Mouse (Mus musculus): ENCODE measurements around the gene Jmjd1c. TPM values are rescaled to one million over a fixed set of nuclear protein-coding genes. Genes with fewer than 3 reads are reported as not detected.

Jmjd1c gene
- polyA plus RNA-seq, 1 experiment = 9.6 TPM

DNA sequence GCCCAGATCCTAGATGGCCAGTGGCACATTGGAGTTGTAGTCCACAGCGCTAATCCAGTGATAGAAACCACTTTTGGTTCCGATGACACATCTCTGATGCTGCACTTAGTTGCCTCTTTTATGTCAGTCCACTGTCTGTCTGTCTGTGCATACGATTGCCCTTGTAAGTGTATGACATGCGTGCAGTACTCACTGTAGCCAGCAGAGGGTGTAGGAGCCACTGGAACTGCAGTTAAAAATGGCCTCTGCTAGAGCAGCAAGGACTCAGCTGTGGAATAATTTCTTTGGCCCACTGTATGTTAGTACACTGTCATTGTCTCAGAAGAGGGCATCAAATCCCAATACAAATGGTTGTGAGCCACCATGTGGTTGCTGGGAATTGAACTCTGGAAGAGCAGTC lies 151.2 kb downstream of the Jmjd1c start:
- H3K36me3 ChIP-seq (ENCODE audit: control insufficient read depth, insufficient read depth, low read length) = no peaks in the 10 kb centered on the region; the same call in none of the 2 replicates
- H3K4me3 ChIP-seq (ENCODE audit: control insufficient read depth, low read depth, low read length) = no peak overlapping the region
- H3K4me1 ChIP-seq (ENCODE audit: control insufficient read depth, insufficient read depth, low read length) = no peaks in the 10 kb centered on the region
- no peaks in the 10 kb centered on the region for H3K27me3 ChIP-seq (ENCODE audit: control insufficient read depth, insufficient read depth, low read length)
- H3K27ac ChIP-seq (ENCODE audit: control insufficient read depth, insufficient read depth, low read depth, low read length) = no peak overlapping the region
- TF ChIP-seq CTCF (IDR thresholded peaks at IDR 0.05; ENCODE audit: control insufficient read depth, insufficient read depth, insufficient replicate concordance, low read depth, low read length) (peak; percentile 42; the same call in 1 of the 2 replicates), POLR2A (IDR thresholded peaks at IDR 0.05; ENCODE audit: control insufficient read depth, low read depth, low read length) (no peak)

DNA sequence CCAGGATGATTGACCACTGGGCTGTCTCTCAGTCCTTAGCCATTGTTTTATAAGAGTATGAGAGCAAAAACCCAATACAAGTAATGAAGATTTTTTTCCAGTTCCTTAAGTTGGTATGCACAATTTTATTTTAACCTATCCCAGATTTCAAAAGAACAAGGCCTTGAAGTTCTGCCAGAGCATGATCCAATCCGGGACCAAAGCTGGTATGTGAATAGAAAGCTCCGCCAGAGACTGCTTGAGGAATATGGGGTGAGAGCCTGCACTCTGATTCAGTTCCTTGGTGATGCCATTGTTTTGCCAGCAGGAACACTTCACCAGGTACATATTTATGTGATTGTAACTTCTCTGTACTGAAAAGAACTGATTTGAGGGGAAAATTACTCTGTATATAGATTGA lies 153.6 kb downstream of the Jmjd1c start:
- H3K4me3 ChIP-seq (ENCODE audit: control insufficient read depth, low read depth, low read length) = no peak overlapping the region
- TF ChIP-seq CTCF (IDR thresholded peaks at IDR 0.05; ENCODE audit: control insufficient read depth, insufficient read depth, insufficient replicate concordance, low read depth, low read length) (no peak), POLR2A (IDR thresholded peaks at IDR 0.05; ENCODE audit: control insufficient read depth, low read depth, low read length) (no peak)
- no peaks in the 10 kb centered on the region for H3K27me3 ChIP-seq (ENCODE audit: control insufficient read depth, insufficient read depth, low read length)
- H3K27ac ChIP-seq (ENCODE audit: control insufficient read depth, insufficient read depth, low read depth, low read length) = no peak overlapping the region
- no peaks in the 10 kb centered on the region for H3K4me1 ChIP-seq (ENCODE audit: control insufficient read depth, insufficient read depth, low read length)
- no peaks in the 10 kb centered on the region; the same call in none of the 2 replicates for H3K36me3 ChIP-seq (ENCODE audit: control insufficient read depth, insufficient read depth, low read length)

DNA sequence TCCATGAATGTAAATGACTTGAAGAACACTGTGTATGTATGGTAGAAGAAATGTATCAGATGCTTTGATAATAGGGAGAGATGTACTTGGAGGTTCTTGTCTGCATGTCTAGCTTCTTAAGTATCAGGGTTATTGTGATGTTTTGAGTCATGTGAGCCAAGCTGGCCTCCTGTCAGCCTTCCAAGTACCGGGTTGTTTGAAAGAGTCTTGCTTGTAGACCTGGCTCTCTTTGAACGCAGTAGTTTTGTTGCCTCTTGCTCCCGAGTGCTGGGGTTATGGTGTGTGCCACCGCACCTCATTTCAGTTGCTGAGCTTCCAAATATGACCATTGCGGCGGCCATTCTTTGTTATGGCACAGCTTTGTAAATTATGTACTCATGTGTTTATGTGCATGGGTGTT lies 154.9 kb downstream of the Jmjd1c start:
- no peak overlapping the region for H3K4me3 ChIP-seq (ENCODE audit: control insufficient read depth, low read depth, low read length)
- TF ChIP-seq CTCF (IDR thresholded peaks at IDR 0.05; ENCODE audit: control insufficient read depth, insufficient read depth, insufficient replicate concordance, low read depth, low read length) (no peak), POLR2A (IDR thresholded peaks at IDR 0.05; ENCODE audit: control insufficient read depth, low read depth, low read length) (no peak)
- no peaks in the 10 kb centered on the region for H3K4me1 ChIP-seq (ENCODE audit: control insufficient read depth, insufficient read depth, low read length)
- H3K27me3 ChIP-seq (ENCODE audit: control insufficient read depth, insufficient read depth, low read length) = no peaks in the 10 kb centered on the region
- H3K27ac ChIP-seq (ENCODE audit: control insufficient read depth, insufficient read depth, low read depth, low read length) = no peak overlapping the region
- no peaks in the 10 kb centered on the region; the same call in none of the 2 replicates for H3K36me3 ChIP-seq (ENCODE audit: control insufficient read depth, insufficient read depth, low read length)

GRCm38 (mm10) chr10:67252353-67252752 lies 156.4 kb downstream of the Jmjd1c start:
- TF ChIP-seq POLR2A (IDR thresholded peaks at IDR 0.05; ENCODE audit: control insufficient read depth, low read depth, low read length) (no peak), CTCF (IDR thresholded peaks at IDR 0.05; ENCODE audit: control insufficient read depth, insufficient read depth, insufficient replicate concordance, low read depth, low read length) (no peak)
- no peaks in the 10 kb centered on the region for H3K36me3 ChIP-seq (ENCODE audit: control insufficient read depth, insufficient read depth, low read length)
- H3K27me3 ChIP-seq (ENCODE audit: control insufficient read depth, insufficient read depth, low read length) = no peaks in the 10 kb centered on the region

GRCm38 (mm10) chr10:67253115-67253514 lies 157.2 kb downstream of the Jmjd1c start:
- Histone ChIP-seq H3K4me3 (ENCODE audit: control insufficient read depth, low read depth, low read length) (no peak overlapping the region), H3K4me1 (ENCODE audit: control insufficient read depth, insufficient read depth, low read length) (no peaks in the 10 kb centered on the region), H3K36me3 (ENCODE audit: control insufficient read depth, insufficient read depth, low read length) (no peaks in the 10 kb centered on the region), H3K27ac (ENCODE audit: control insufficient read depth, insufficient read depth, low read depth, low read length) (no peak overlapping the region), H3K27me3 (ENCODE audit: control insufficient read depth, insufficient read depth, low read length) (no peaks in the 10 kb centered on the region)
- no peak for TF ChIP-seq CTCF (IDR thresholded peaks at IDR 0.05; ENCODE audit: control insufficient read depth, insufficient read depth, insufficient replicate concordance, low read depth, low read length)

More at GRCm38 (mm10) chr10:67252353-67252752, 156.4 kb downstream of the Jmjd1c start:
- H3K27ac ChIP-seq (ENCODE audit: control insufficient read depth, insufficient read depth, low read depth, low read length) = no peak overlapping the region
- no peaks in the 10 kb centered on the region for H3K4me1 ChIP-seq (ENCODE audit: control insufficient read depth, insufficient read depth, low read length)
- no peak overlapping the region for H3K4me3 ChIP-seq (ENCODE audit: control insufficient read depth, low read depth, low read length)

GRCm38 (mm10) chr10:67264852-67265251 lies 168.9 kb downstream of the Jmjd1c start:
- Histone ChIP-seq H3K27me3 (ENCODE audit: control insufficient read depth, insufficient read depth, low read length) (no peaks in the 10 kb centered on the region), H3K36me3 (ENCODE audit: control insufficient read depth, insufficient read depth, low read length) (no peaks in the 10 kb centered on the region; the same call in 1 of the 2 replicates), H3K4me3 (ENCODE audit: control insufficient read depth, low read depth, low read length) (no peak overlapping the region), H3K27ac (ENCODE audit: control insufficient read depth, insufficient read depth, low read depth, low read length) (no peak overlapping the region), H3K4me1 (ENCODE audit: control insufficient read depth, insufficient read depth, low read length) (no peaks in the 10 kb centered on the region)
- TF ChIP-seq CTCF (IDR thresholded peaks at IDR 0.05; ENCODE audit: control insufficient read depth, insufficient read depth, insufficient replicate concordance, low read depth, low read length) = no peak
- no peak for TF ChIP-seq POLR2A (IDR thresholded peaks at IDR 0.05; ENCODE audit: control insufficient read depth, low read depth, low read length)

GRCm38 (mm10) chr10:67275916-67276315 lies 180.0 kb downstream of the Jmjd1c start:
- H3K4me3 ChIP-seq (ENCODE audit: control insufficient read depth, low read depth, low read length) = no peak overlapping the region

DNA sequence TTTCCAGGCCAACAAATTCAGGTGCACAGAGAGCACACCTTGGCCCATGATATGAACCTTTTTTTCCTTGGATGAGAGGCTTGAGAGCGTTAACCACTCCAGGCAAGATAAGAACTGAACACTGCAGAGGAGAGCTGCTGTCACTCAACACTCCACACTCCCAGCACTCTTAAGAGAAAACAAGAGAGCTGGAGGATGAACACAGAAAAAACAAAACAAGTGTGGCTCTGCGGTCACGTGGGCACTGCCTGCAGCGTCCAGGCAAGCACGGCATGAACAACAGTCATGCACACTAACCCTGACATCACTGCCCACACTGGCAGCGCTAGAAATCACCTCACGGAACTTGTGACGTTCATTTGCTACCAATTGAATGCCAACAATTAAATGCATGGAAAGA lies 185.9 kb downstream of the Jmjd1c start:
- Histone ChIP-seq H3K27me3 (ENCODE audit: control insufficient read depth, insufficient read depth, low read length) (no peaks in the 10 kb centered on the region), H3K4me1 (ENCODE audit: control insufficient read depth, insufficient read depth, low read length) (peaks cover 7% of the 10 kb centered on the region), H3K36me3 (ENCODE audit: control insufficient read depth, insufficient read depth, low read length) (no peaks in the 10 kb centered on the region), H3K27ac (ENCODE audit: control insufficient read depth, insufficient read depth, low read depth, low read length) (no peak overlapping the region), H3K4me3 (ENCODE audit: control insufficient read depth, low read depth, low read length) (no peak overlapping the region)
- TF ChIP-seq POLR2A (IDR thresholded peaks at IDR 0.05; ENCODE audit: control insufficient read depth, low read depth, low read length) (no peak), CTCF (IDR thresholded peaks at IDR 0.05; ENCODE audit: control insufficient read depth, insufficient read depth, insufficient replicate concordance, low read depth, low read length) (no peak)

More at GRCm38 (mm10) chr10:67275916-67276315, 180.0 kb downstream of the Jmjd1c start:
- TF ChIP-seq CTCF (IDR thresholded peaks at IDR 0.05; ENCODE audit: control insufficient read depth, insufficient read depth, insufficient replicate concordance, low read depth, low read length) (no peak), POLR2A (IDR thresholded peaks at IDR 0.05; ENCODE audit: control insufficient read depth, low read depth, low read length) (no peak)
- H3K27ac ChIP-seq (ENCODE audit: control insufficient read depth, insufficient read depth, low read depth, low read length) = no peak overlapping the region
- H3K4me1 ChIP-seq (ENCODE audit: control insufficient read depth, insufficient read depth, low read length) = no peaks in the 10 kb centered on the region
- no peaks in the 10 kb centered on the region for H3K36me3 ChIP-seq (ENCODE audit: control insufficient read depth, insufficient read depth, low read length)
- H3K27me3 ChIP-seq (ENCODE audit: control insufficient read depth, insufficient read depth, low read length) = no peaks in the 10 kb centered on the region
